Comparison of ENCODE assay signal across 21 mouse cellular contexts in genomic region chr5:106119584-106119983, GRCm38 (mm10).
DNase-seq lines count a peak whose midpoint lies in the region; ATAC-seq and TF ChIP-seq lines count a peak whose summit lies in the region.
"Had no signal": no experiment of that assay in that cellular context is flagged by ENCODE, and none has a peak within 500 bp of the region (broad histone marks: within the 10 kb centered on the region; RNA-seq: fewer than 3 reads in every experiment).

No protein-coding gene starts in this region.

- no peaks in the 10 kb centered on the region for H3K36me3 ChIP-seq in intestine, embryonic 16.5 days (ENCODE audit: control insufficient read depth, insufficient read depth, low read length)
- H3K36me3 ChIP-seq in intestine, embryonic 15.5 days: no peaks in the 10 kb centered on the region
- no peaks in the 10 kb centered on the region for H3K36me3 ChIP-seq in lung, embryonic 14.5 days (ENCODE audit: insufficient read depth)
- no peaks in the 10 kb centered on the region for H3K36me3 ChIP-seq in midbrain, embryonic 11.5 days (ENCODE audit: control insufficient read depth, insufficient read depth, low read length)
- H3K36me3 ChIP-seq in midbrain, postnatal 0 days (ENCODE audit: insufficient read depth, low read length): no peaks in the 10 kb centered on the region
- H3K36me3 ChIP-seq in stomach, postnatal 0 days (ENCODE audit: control insufficient read depth, insufficient read depth, low read length): no peaks in the 10 kb centered on the region
- H3K36me3 ChIP-seq: embryonic facial prominence, embryonic 12.5 days; forebrain, embryonic 15.5 days; heart, embryonic 15.5 days; hindbrain, embryonic 13.5 days had no signal

- H3K4me2 ChIP-seq in intestine, embryonic 16.5 days (ENCODE audit: low read depth, low read length): no peak overlapping the region
- no peak overlapping the region for H3K4me2 ChIP-seq in intestine, embryonic 15.5 days (replicated peaks)
- H3K4me2 ChIP-seq in lung, embryonic 14.5 days: no peak overlapping the region
- H3K4me2 ChIP-seq in midbrain, embryonic 11.5 days: no peak overlapping the region
- no peak overlapping the region for H3K4me2 ChIP-seq in midbrain, postnatal 0 days (ENCODE audit: low read depth, low read length, poor library complexity, severe bottlenecking)
- no peak overlapping the region for H3K4me2 ChIP-seq in stomach, postnatal 0 days (replicated peaks; ENCODE audit: low read depth)
- H3K4me2 ChIP-seq: embryonic facial prominence, embryonic 12.5 days; forebrain, embryonic 15.5 days; heart, embryonic 15.5 days; hindbrain, embryonic 13.5 days had no signal

- DNase-seq in lung, embryonic 14.5 days: peak; percentile 63
- DNase-seq in lung, postnatal 25 days (ENCODE audit: low spot score): no peak
- DNase-seq in midbrain, embryonic 11.5 days (ENCODE audit: low spot score, missing footprints): peak; percentile 26
- DNase-seq in midbrain, postnatal 0 days (ENCODE audit: low spot score): no peak
- no peak for DNase-seq in stomach, postnatal 0 days (ENCODE audit: low spot score)
- DNase-seq in adrenal gland, adult (ENCODE audit: inconsistent age in 2 of 2, low spot score in 1 of 2): no peak
- DNase-seq: adrenal gland, adult 2 months; adrenal gland, postnatal 25 days; cerebellum, adult 2 months; cerebellum, postnatal 25 days; gastrocnemius, postnatal 36 days; heart, adult 11 months; heart, postnatal 14 days had no signal

- H3K27ac ChIP-seq in intestine, embryonic 16.5 days (ENCODE audit: low read length): 0 out of 2 replicates have a peak overlapping the region, but pooled peaks have one; percentile 33
- H3K27ac ChIP-seq in intestine, embryonic 15.5 days: no peak overlapping the region
- no peak overlapping the region for H3K27ac ChIP-seq in lung, embryonic 14.5 days (ENCODE audit: low read depth)
- H3K27ac ChIP-seq in midbrain, embryonic 11.5 days (ENCODE audit: low read depth, low read length): no peak overlapping the region
- H3K27ac ChIP-seq in midbrain, postnatal 0 days (ENCODE audit: low read depth, low read length): no peak overlapping the region
- H3K27ac ChIP-seq in stomach, postnatal 0 days (replicated peaks): no peak overlapping the region
- H3K27ac ChIP-seq: embryonic facial prominence, embryonic 12.5 days; forebrain, embryonic 15.5 days; heart, embryonic 15.5 days; hindbrain, embryonic 13.5 days had no signal

- WGBS in intestine, embryonic 16.5 days: 39% methylated on average over 1 of the region's 1 CpGs
- WGBS in intestine, embryonic 15.5 days: 29% methylated on average over 1 of the region's 1 CpGs
- WGBS in lung, embryonic 14.5 days: 17% methylated on average over 1 of the region's 1 CpGs
- 89% methylated on average over 1 of the region's 1 CpGs for WGBS in midbrain, embryonic 11.5 days
- WGBS in midbrain, postnatal 0 days: 81% methylated on average over 1 of the region's 1 CpGs
- WGBS in stomach, postnatal 0 days: 56% methylated on average over 1 of the region's 1 CpGs

- no peak overlapping the region for H3K9ac ChIP-seq in intestine, embryonic 16.5 days (ENCODE audit: low read depth, low read length)
- H3K9ac ChIP-seq in intestine, embryonic 15.5 days: no peak overlapping the region
- H3K9ac ChIP-seq in lung, embryonic 14.5 days: no peak overlapping the region
- no peak overlapping the region for H3K9ac ChIP-seq in midbrain, embryonic 11.5 days (ENCODE audit: low read length)
- no peak overlapping the region for H3K9ac ChIP-seq in midbrain, postnatal 0 days (replicated peaks; ENCODE audit: low read length, poor library complexity, severe bottlenecking)
- no peak overlapping the region for H3K9ac ChIP-seq in stomach, postnatal 0 days (ENCODE audit: low read length)
- H3K9ac ChIP-seq: embryonic facial prominence, embryonic 12.5 days; forebrain, embryonic 15.5 days; heart, embryonic 15.5 days; hindbrain, embryonic 13.5 days had no signal

- no peaks in the 10 kb centered on the region for H3K4me1 ChIP-seq in intestine, embryonic 16.5 days (ENCODE audit: control insufficient read depth, insufficient read depth, low read length)
- H3K4me1 ChIP-seq in intestine, embryonic 15.5 days (replicated peaks): no peaks in the 10 kb centered on the region
- H3K4me1 ChIP-seq in lung, embryonic 14.5 days (ENCODE audit: insufficient read depth): no peaks in the 10 kb centered on the region
- no peaks in the 10 kb centered on the region for H3K4me1 ChIP-seq in midbrain, embryonic 11.5 days (ENCODE audit: control insufficient read depth, insufficient read depth, low read length)
- H3K4me1 ChIP-seq in midbrain, postnatal 0 days (ENCODE audit: insufficient read depth, low read length): peaks cover 5% of the 10 kb centered on the region; the same call in 1 of the 2 replicates
- no peaks in the 10 kb centered on the region for H3K4me1 ChIP-seq in stomach, postnatal 0 days (replicated peaks; ENCODE audit: control insufficient read depth, insufficient read depth)
- H3K4me1 ChIP-seq: hindbrain, embryonic 13.5 days had no signal

- 0 out of 2 replicates have a peak, but pooled peaks have one; percentile 36 for ATAC-seq in intestine, embryonic 16.5 days
- ATAC-seq in intestine, embryonic 15.5 days: no peak
- ATAC-seq in lung, embryonic 14.5 days (ENCODE audit: insufficient read depth): peak; percentile 80; the same call in 1 of the 2 replicates
- ATAC-seq in midbrain, embryonic 11.5 days (ENCODE audit: low FRiP score): no peak
- ATAC-seq in midbrain, postnatal 0 days (ENCODE audit: low FRiP score): no peak
- peak; percentile 53; the same call in 1 of the 2 replicates for ATAC-seq in stomach, postnatal 0 days (ENCODE audit: low FRiP score, low TSS enrichment)
- ATAC-seq: activated CD4-positive, CD25-positive, alpha-beta regulatory T cell, adult 4 months; forebrain, embryonic 15.5 days; Patski had no signal

- no peaks in the 10 kb centered on the region for H3K9me3 ChIP-seq in intestine, embryonic 16.5 days (ENCODE audit: control insufficient read depth, low read length)
- no peaks in the 10 kb centered on the region for H3K9me3 ChIP-seq in intestine, embryonic 15.5 days
- H3K9me3 ChIP-seq in lung, embryonic 14.5 days (ENCODE audit: low read depth, low read length): no peaks in the 10 kb centered on the region
- no peaks in the 10 kb centered on the region for H3K9me3 ChIP-seq in midbrain, embryonic 11.5 days (ENCODE audit: control insufficient read depth, low read length)
- no peaks in the 10 kb centered on the region for H3K9me3 ChIP-seq in midbrain, postnatal 0 days (ENCODE audit: low read length)
- H3K9me3 ChIP-seq in stomach, postnatal 0 days (ENCODE audit: control insufficient read depth, low read length): no peaks in the 10 kb centered on the region
- H3K9me3 ChIP-seq: embryonic facial prominence, embryonic 12.5 days; forebrain, embryonic 15.5 days; heart, embryonic 15.5 days; hindbrain, embryonic 13.5 days had no signal

- H3K4me3 ChIP-seq in intestine, embryonic 16.5 days (ENCODE audit: low read length): no peak overlapping the region
- no peak overlapping the region for H3K4me3 ChIP-seq in intestine, embryonic 15.5 days (replicated peaks)
- no peak overlapping the region for H3K4me3 ChIP-seq in lung, embryonic 14.5 days (ENCODE audit: low read depth, low read length)
- H3K4me3 ChIP-seq in midbrain, embryonic 11.5 days (ENCODE audit: low read depth, low read length): no peak overlapping the region
- H3K4me3 ChIP-seq in midbrain, postnatal 0 days (ENCODE audit: low read depth, low read length): no peak overlapping the region
- no peak overlapping the region for H3K4me3 ChIP-seq in stomach, postnatal 0 days (ENCODE audit: low read depth, low read length)
- H3K4me3 ChIP-seq: embryonic facial prominence, embryonic 12.5 days; forebrain, embryonic 15.5 days; heart, embryonic 15.5 days; hindbrain, embryonic 13.5 days had no signal

- TF ChIP-seq CTCF in lung, embryonic 14.5 days (IDR thresholded peaks at IDR 0.05; ENCODE audit: low read depth): no peak
- TF ChIP-seq CTCF in midbrain, postnatal 0 days (IDR thresholded peaks at IDR 0.05): no peak
- TF ChIP-seq CTCF in stomach, postnatal 0 days (IDR thresholded peaks at IDR 0.05; ENCODE audit: low read depth): no peak

- H3K27me3 ChIP-seq in intestine, embryonic 16.5 days (replicated peaks; ENCODE audit: control insufficient read depth, insufficient read depth, low read length): no peaks in the 10 kb centered on the region
- H3K27me3 ChIP-seq in intestine, embryonic 15.5 days (replicated peaks): no peaks in the 10 kb centered on the region
- H3K27me3 ChIP-seq in lung, embryonic 14.5 days (ENCODE audit: insufficient read depth, low read length): no peaks in the 10 kb centered on the region
- H3K27me3 ChIP-seq in midbrain, embryonic 11.5 days (ENCODE audit: control insufficient read depth, insufficient read depth, low read length): no peaks in the 10 kb centered on the region
- no peaks in the 10 kb centered on the region for H3K27me3 ChIP-seq in midbrain, postnatal 0 days (ENCODE audit: insufficient read depth, low read length)
- no peaks in the 10 kb centered on the region for H3K27me3 ChIP-seq in stomach, postnatal 0 days (ENCODE audit: control insufficient read depth, insufficient read depth, low read length)
- H3K27me3 ChIP-seq: embryonic facial prominence, embryonic 12.5 days; forebrain, embryonic 15.5 days; heart, embryonic 15.5 days; hindbrain, embryonic 13.5 days had no signal

- TF ChIP-seq EP300 in stomach, postnatal 0 days (optimal IDR thresholded peaks at IDR 0.05): no peak

Comparison
In these comparisons a context has a peak if more than half of its experiments do, and no peak if none do; other contexts are left out.
1. ATAC-seq: peak in intestine, embryonic 16.5 days (single experiment), lung, embryonic 14.5 days (single experiment) and stomach, postnatal 0 days (single experiment); none in intestine, embryonic 15.5 days (single experiment), midbrain, embryonic 11.5 days (single experiment) and midbrain, postnatal 0 days (single experiment).
2. DNase-seq: peak in lung, embryonic 14.5 days (single experiment) and midbrain, embryonic 11.5 days (single experiment); none in lung, postnatal 25 days (single experiment), midbrain, postnatal 0 days (single experiment), stomach, postnatal 0 days (single experiment) and adrenal gland, adult (0 of 2).